Mouse (Mus musculus): ENCODE results near the gene Slc39a10. TPM values are rescaled to one million over a fixed set of nuclear protein-coding genes. Genes with fewer than 3 reads are reported as not detected.
"Not testable (repeated sequence)": the region's sequence is repeated elsewhere in the genome, so short reads cannot be mapped to it uniquely, and the experiment has no call there.

Gene Slc39a10
- total and polyA plus RNA-seq, 2 experiments from 2014 or later, result 47.0 to 60.3 TPM

DNA sequence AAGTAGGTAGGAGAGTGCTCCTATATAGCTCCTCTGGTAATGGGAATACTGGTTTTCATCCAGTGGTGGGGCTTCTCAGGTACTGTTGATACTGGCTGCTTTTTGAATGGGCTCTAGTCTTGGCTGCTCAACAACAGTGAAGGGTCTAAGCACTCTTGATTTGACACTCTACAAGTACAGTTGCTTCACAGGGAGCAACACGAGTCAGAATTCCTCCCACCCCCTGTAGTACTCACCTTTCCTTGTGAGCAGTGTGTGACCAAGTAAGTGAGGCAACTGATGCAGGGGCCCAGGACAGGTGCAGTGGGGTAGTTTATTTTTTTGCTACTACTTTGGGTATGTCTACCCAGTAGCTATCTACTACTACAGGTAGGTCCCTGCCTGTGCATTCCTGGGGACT is 87.6 kb downstream of the Slc39a10 start:
- WGBS, result 81% methylated on average over 1 of the region's 1 CpGs
- no peaks in the 10 kb centered on the region for H3K36me3 ChIP-seq (ENCODE audit: insufficient read depth, low read length)
- H3K27me3 ChIP-seq (ENCODE audit: insufficient read depth, low read length), result no peaks in the 10 kb centered on the region
- H3K4me2 ChIP-seq (ENCODE audit: low read depth, low read length), result no peak overlapping the region
- H3K4me3 ChIP-seq (ENCODE audit: low read length), result no peak overlapping the region
- no peak overlapping the region for H3K27ac ChIP-seq
- H3K4me1 ChIP-seq (ENCODE audit: insufficient read depth, low read length), result no peaks in the 10 kb centered on the region
- DNase-seq (ENCODE audit: low spot score) (no peak), ATAC-seq (no peak)
- H3K9me3 ChIP-seq (ENCODE audit: low read length), result no peaks in the 10 kb centered on the region
- TF ChIP-seq CTCF (IDR thresholded peaks at IDR 0.05; ENCODE audit: low read depth), result no peak
- no peak overlapping the region for H3K9ac ChIP-seq (replicated peaks; ENCODE audit: low read length)

DNA sequence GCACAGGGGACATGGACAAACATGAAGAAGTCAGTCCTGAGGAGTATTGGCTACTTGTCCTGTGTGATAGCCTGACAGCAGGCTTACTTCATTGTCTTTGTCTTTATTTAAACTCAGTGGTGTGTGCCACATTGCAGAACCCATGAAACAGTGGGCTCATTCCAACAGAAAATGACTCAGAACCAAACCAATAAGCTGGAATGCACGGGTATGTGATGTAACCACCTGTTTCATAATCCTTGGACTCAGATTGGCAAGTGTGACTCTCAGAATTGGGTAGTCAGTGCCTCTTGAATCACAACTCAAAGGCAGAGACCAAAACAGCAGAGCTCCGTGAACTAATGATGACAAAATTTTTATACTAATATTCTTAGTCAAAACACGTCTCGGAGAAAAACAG is 110.4 kb downstream of the Slc39a10 start:
- not testable (repeated sequence) for DNase-seq (ENCODE audit: low spot score); H3K9ac ChIP-seq (replicated peaks; ENCODE audit: low read length); H3K27ac ChIP-seq; H3K4me3 ChIP-seq (ENCODE audit: low read length); ATAC-seq; H3K27me3 ChIP-seq (ENCODE audit: insufficient read depth, low read length); H3K36me3 ChIP-seq (ENCODE audit: insufficient read depth, low read length); H3K4me1 ChIP-seq (ENCODE audit: insufficient read depth, low read length); H3K4me2 ChIP-seq (ENCODE audit: low read depth, low read length); H3K9me3 ChIP-seq (ENCODE audit: low read length)
- 86% methylated on average over 4 of the region's 4 CpGs for WGBS

DNA sequence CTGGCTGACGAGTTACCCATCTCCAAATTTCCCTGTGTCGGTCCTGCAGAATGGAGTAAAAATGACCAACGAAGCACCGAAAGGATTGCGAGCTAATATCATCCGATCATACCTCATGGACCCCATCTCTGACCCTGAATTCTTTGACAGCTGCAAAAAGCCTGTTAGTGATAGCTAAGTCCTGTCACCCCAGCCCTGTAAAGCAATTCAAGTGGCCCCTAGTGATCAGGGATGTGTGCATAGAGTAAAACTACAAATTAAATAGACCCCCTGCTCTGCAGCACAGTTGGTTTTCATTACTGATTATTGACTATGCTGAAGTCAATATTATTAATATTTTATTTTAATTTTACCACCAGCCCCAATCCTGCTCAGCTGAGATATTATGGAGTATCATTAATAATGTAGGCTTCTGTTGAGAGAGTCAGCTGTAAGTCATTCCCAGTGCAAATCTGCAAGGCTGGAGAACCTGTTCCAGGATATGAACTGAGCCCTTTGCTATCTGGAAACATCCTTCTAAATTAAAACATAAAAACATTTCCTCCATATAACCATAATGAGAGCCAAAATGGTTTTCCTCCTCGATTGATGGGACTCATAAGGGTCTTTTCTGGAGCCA is 122.5 kb downstream of the Slc39a10 start:
- ATAC-seq; DNase-seq (ENCODE audit: low spot score); H3K4me2 ChIP-seq (ENCODE audit: low read depth, low read length); H3K4me3 ChIP-seq (ENCODE audit: low read length); H3K4me1 ChIP-seq (ENCODE audit: insufficient read depth, low read length); H3K27me3 ChIP-seq (ENCODE audit: insufficient read depth, low read length); H3K9me3 ChIP-seq (ENCODE audit: low read length); H3K36me3 ChIP-seq (ENCODE audit: insufficient read depth, low read length); H3K27ac ChIP-seq; H3K9ac ChIP-seq (replicated peaks; ENCODE audit: low read length): not testable (repeated sequence)
- WGBS, result 82% methylated on average over 7 of the region's 7 CpGs

DNA sequence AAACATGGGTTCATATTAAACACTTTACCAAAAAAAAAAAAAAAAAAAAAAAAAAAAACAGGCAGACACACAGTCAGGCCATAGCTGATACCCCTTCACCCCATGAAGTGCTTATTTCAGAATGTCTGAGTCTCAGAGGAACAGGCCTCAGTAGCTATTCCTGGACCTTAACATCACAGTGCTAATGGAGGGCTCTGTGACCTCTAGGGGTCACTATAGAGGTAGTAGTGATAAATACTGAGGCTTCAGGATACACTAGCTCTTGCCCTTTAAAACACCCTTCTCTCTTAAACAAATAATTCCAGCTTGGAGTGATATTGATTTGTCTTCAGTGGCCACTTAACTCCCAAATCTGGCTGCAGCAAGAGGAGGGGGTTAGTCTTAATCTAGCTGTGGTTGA is 123.3 kb downstream of the Slc39a10 start:
- not testable (repeated sequence) for H3K9me3 ChIP-seq (ENCODE audit: low read length); H3K4me3 ChIP-seq (ENCODE audit: low read length); DNase-seq (ENCODE audit: low spot score); H3K4me1 ChIP-seq (ENCODE audit: insufficient read depth, low read length); H3K9ac ChIP-seq (replicated peaks; ENCODE audit: low read length); H3K27ac ChIP-seq; H3K4me2 ChIP-seq (ENCODE audit: low read depth, low read length); ATAC-seq; H3K36me3 ChIP-seq (ENCODE audit: insufficient read depth, low read length); H3K27me3 ChIP-seq (ENCODE audit: insufficient read depth, low read length)

DNA sequence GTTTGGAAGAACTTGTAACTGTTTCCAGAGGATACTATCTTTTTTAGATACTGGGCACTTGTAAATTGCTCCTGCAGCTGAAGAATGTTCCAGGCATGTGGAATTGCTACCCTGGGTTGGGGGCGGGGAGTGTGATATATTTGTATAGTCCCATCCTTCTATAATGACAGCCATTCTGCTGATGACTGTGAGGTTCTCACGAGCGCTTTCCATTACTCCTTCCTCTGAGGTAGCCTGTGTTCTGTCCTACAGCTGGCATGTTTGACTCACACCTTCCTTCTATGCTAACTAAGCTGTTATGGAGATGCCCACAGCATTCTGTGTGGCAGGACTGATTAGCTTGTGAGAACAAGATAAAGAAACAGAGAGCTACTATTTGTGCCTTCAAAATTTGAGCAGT is 128.1 kb downstream of the Slc39a10 start:
- H3K9me3 ChIP-seq (ENCODE audit: low read length); H3K27me3 ChIP-seq (ENCODE audit: insufficient read depth, low read length); H3K4me3 ChIP-seq (ENCODE audit: low read length); H3K4me1 ChIP-seq (ENCODE audit: insufficient read depth, low read length); ATAC-seq; H3K36me3 ChIP-seq (ENCODE audit: insufficient read depth, low read length); DNase-seq (ENCODE audit: low spot score); H3K27ac ChIP-seq; H3K4me2 ChIP-seq (ENCODE audit: low read depth, low read length); H3K9ac ChIP-seq (replicated peaks; ENCODE audit: low read length): not testable (repeated sequence)
- WGBS, result 95% methylated on average over 3 of the region's 3 CpGs

Data from hindbrain, postnatal 0 days (tissue).